Mouse (Mus musculus) heart, adult 8-10 months (tissue): ENCODE data around the gene Prpf4b. TPM values are rescaled to one million over a fixed set of nuclear protein-coding genes. Genes with fewer than 3 reads are reported as not detected.
A peak's percentile ranks its signal among the peaks of the same experiment; 100 is the strongest.
"Not testable (repeated sequence)": the region's sequence is repeated elsewhere in the genome, so short reads cannot be mapped to it uniquely, and the experiment has no call there.

Source experiments
- DNase-seq: peaks from one replicate; pipeline ENCODE4 v3.0.0; 2022; ENCODE audit warnings: low spot score
- total RNA-seq, 4 experiments: library from RNA; stranded (reverse); gene quantifications; 2 replicates each; pipeline ENCODE4 v1.2.4; 2022

The Prpf4b gene
- total RNA-seq: 10 to 100 TPM; 25.2 to 36.2 (median 30.8) TPM

- DNase-seq: peak; percentile 93
These were observed at the start of gene Prpf4b for GRCm38 (mm10) chr13:34875166-34875710. Gene Prpf4b, plus strand, starts transcription at chr13:34875302.

GRCm38 (mm10) chr13:34826760-34827690, 48.1 kb upstream of the Prpf4b start:
- no peak for DNase-seq

GRCm38 (mm10) chr13:34827988-34828882, 46.9 kb upstream of the Prpf4b start:
- DNase-seq: no peak

GRCm38 (mm10) chr13:34842851-34843250, 32.3 kb upstream of the Prpf4b start:
- no peak for DNase-seq

DNA sequence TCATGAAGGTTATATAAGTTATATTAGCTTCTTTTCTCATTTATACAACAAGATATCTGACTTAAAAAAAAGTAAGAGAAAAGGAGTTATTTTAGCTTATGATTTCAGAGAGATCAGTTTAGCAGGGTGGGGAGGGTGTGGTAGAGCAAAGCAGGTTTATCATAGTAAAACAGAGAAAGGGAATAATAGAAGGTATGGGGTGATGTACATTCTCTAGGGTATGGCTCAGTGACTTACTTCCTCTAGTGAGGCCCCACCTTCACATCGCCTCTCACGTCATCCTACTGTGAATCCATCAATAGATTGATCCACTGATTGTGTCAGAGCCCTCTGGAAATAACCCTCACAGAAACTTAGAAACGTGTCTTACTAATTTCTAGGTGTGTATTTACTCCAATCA, 24.3 kb upstream of the Prpf4b start:
- DNase-seq: no peak

DNA sequence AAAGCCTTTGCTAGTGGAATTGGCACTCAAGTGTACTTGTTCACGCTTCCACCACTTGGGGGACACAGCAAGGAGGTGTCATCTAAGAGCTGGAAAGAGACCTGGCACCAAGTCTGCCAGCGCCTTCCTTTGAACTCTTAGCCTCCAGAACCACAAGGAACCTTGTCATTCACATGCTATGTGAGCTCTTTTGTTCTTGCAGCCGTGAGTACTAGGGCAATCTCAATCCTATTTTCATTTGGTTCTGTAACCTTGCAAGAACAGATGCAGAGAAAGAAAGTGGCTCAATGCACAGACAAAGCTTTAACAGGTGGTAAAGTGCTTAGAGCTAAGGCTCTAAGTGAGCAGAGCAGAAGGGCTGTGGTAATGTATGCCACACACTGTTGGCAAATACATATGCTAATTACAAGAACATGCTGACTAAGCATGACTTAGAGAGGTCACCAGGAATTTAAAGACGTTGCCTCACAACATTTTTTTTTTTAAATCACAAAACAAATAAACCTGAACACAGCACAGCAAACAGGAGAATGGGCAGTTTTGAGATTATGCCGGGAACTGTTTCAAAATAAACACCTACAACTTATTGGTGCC, 23.8 kb upstream of the Prpf4b start:
- no peak for DNase-seq

DNA sequence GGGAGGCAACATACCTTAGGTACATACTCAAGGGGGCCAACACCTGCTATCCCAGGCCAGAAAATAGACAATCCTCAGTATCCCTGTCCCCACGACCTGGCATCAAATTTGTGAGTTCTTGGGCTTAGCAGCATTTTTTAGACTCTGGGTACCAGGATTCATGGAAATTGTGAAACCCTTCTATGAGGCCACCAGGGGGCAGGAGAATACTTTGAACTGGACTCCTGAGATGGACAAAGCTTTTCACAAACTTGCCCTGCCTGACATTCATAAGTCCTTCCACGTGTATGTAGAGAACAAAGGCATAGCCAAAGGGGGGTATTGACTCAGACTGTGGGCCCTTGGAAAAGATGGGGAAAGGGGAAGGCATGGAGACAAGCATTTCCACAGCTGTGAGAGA, 17.6 kb upstream of the Prpf4b start:
- DNase-seq: peak; percentile 19

GRCm38 (mm10) chr13:34859406-34859805, 15.7 kb upstream of the Prpf4b start:
- DNase-seq: no peak

DNA sequence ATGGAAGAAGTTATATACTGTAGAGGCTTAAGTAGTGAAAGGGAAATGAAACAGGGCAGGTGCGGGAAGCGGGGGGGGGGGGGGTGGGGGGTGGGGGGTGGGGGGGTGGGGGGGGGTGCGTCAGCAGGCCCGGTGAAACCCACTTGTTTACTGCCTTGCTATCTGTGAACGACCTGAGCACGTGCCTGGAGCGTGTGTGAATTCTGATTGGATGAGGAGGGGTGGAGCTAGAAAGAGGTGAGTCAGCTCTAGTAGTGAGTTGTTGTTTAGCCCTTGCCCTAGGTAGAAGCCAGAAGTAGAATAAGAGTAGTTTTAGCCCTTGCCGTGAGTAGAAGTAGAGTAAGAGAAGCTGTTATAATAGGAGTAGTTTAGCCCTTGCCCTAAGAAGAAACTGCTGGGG, 13.9 kb upstream of the Prpf4b start:
- not testable (repeated sequence) for DNase-seq

DNA sequence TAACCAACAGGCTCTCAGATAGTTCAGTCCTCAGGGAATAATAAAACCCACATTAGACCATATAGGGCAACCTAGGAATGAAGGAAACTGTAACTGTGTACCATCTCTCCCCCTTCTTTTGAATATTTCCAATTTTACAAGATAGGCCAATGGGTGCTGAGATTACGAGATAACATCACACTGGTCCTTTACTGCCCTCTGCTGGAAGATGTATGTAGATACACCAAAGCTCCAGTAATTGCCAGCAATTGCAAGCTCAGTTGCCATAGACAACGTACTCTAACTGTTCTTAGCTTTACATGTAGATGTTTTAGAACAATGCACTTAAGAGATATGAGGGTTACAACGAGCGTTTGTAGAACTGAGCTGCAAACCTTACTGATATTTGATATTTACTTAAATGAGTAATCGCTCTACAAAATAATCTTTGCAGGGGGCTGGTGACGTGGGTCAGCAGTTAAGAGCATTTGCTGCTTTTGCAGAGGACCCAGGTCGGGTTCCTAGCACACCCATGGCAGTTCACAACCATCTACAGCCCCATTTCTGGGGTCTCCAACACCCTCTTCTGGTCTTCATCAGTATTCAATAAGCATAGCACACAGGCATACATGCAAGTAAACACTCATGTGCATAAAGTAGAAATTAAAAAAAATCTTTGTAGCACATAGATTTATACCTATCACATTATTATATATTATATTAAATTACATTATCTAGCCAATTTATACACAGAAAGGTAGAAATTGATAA, 10.5 kb upstream of the Prpf4b start:
- peak; percentile 76 for DNase-seq

DNA sequence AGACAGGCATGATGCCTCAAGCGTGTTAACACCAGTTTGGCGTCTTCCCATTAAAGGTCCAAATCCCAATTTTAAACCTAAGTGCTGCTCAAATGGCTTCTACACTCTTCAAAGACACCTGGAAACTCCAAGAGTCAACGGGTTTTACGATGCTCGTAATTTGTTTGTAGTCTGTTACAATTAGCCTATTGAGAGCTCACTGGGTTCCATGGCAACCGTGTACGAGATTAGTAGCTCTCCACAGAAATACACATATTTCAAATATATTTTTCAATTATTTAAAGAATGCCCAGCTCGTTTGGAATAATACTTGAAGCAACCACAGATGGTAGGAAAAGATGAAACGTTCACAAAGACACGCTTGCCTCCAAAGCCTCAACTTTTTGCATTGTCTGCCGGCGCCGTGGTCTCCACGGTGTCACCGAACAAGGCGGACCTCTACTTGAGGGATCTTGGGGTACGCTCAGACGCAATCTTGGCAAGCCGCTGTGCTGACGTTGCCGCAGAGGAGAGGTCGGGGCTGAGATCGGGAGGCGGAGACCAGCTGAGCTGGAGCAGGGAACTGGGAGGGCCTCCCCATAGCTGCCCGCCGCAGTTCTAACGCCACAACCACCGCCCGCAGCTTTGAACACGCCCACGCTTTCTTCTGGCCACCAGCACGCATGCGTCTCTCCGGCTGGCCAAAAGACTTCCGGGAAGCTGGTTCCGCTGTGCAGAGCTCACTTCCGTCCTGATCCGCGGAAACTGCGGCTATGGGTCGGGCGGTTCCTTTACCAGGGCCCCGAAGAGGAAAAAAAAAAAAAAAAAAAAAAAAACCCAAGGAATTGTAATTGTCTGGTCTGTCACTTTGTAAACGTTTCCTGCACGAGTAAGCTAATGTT, 1.1 kb upstream of the Prpf4b start:
- DNase-seq: peak; percentile 96

GRCm38 (mm10) chr13:34874736-34875135, 366 bp upstream of the Prpf4b start:
- DNase-seq: not testable (repeated sequence)

GRCm38 (mm10) chr13:34875741-34876445, 791 bp downstream of the Prpf4b start:
- DNase-seq: peak; percentile 35

GRCm38 (mm10) chr13:34876481-34876880, 1.4 kb downstream of the Prpf4b start:
- no peak for DNase-seq

- DNase-seq: no peak
These were observed 17.8 kb downstream of the Prpf4b start for GRCm38 (mm10) chr13:34892871-34893270.

DNA sequence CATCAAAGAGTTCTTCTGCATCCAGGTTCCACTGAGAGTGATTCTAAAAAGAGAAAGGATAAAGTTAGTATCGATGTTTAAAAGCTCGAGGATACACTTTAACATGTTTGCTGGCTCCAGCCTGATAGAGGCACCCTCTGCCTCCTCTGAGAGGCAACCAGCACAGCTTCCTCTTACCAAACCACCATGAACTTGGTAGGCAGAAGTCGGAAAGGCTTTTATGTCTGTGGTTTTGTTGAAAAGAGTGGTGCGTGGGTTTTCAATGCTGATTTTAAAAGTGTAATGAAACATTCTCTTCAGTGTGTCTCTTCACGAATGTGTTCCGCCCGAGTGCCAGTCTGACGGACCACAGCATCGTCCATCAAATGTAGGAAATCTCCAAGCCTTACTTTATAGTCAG, 39.5 kb downstream of the Prpf4b start:
- DNase-seq: no peak

DNA sequence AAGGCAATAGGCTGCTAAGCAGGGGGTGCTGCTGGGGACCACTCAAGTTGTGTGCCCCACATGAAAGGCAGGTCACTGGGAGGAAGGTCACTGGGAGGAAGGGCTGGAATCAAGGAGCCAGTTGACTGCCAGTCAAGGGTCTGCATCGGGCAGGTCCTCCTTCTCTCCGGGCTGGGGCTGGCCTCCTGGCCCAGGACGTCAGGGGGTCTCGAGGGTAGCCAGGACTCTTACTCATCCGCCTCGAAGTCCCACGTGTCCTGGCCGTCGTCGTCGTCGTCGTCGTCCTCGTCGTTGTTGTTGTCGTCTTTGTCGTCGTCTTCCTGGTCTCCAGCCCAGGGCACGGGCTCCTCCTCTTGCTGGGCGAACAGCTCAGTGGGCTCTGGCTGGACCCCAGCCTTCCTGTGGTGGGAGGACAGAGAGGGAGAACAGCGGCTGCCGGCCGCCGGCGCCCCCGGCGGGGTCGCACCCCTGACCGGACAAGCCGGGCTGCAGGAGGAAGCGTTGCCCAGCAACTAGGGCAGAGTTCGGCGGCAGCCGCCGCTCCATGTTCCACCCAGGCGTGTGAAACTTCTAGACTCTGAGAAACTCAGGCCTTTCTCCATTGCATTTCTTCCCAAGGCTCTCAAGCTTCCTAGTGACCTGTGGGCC, 41.5 kb downstream of the Prpf4b start:
- DNase-seq: no peak

DNA sequence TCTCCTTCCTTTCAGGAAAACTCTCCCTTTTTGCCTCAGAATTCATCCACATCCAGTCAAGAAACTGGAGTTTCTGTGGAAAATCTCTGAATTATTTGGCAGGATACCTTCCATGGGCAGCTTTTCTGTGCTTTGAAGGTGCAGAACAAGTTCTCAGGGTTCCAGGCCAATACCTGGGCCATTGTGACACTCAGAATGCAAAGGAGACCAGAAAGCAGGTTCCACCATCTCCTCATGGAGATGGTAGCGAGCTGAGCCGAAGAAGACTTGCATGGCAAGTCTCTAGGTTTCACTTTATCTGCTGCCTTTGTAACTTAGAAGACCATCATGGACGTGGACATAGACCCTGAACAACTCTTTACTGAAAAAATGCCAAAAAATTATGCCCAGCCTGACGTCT, 49.1 kb downstream of the Prpf4b start, which contains the start of the genes Fam217a and 4933417A18Rik:
Gene Fam217a, minus strand, starts transcription at position 101 of the 400 bp plus-strand sequence.
Gene 4933417A18Rik, plus strand, starts transcription at position 200 of the 400 bp plus-strand sequence.
- DNase-seq: no peak
